Mouse (Mus musculus): ENCODE data around the gene Tti1. TPM values are rescaled to one million over a fixed set of nuclear protein-coding genes. Genes with fewer than 3 reads are reported as not detected.
"Not testable (repeated sequence)": the region's sequence is repeated elsewhere in the genome, so short reads cannot be mapped to it uniquely, and the experiment has no call there.

Gene Tti1
- polyA plus RNA-seq, 1 experiment from 2014 or later: 28.7 TPM

DNA sequence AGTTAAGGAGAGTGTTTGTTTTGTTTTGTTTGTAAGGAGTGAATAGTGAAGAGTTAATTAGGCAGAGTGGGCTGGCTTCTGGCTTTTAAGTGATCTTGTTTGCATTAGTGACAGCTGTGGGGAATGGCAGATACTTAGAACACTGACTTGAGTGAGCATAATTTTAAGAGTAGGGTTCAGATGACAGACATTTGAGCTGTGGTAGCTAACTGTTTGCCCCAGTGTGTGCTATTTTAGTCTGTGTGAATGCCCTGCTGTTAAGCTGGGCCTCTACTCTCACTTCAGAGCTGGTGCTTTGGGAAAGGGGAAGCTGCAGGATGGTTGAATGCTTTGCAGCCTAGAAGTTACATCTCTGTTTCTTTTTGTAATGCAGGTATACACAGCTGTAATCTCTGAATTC lies 38.2 kb upstream of the Tti1 start:
- DNase-seq (ENCODE audit: low spot score) (no peak), ATAC-seq (ENCODE audit: insufficient read depth, low FRiP score, low TSS enrichment) (no peak)
- Histone ChIP-seq H3K36me3 (ENCODE audit: control insufficient read depth, insufficient read depth, low read length) (peaks cover 2% of the 10 kb centered on the region; the same call in 1 of the 2 replicates), H3K9me3 (ENCODE audit: control insufficient read depth, low read length) (no peaks in the 10 kb centered on the region), H3K4me2 (ENCODE audit: low read depth) (no peak overlapping the region), H3K27ac (ENCODE audit: low read depth, low read length) (no peak overlapping the region), H3K9ac (ENCODE audit: low read length) (no peak overlapping the region), H3K27me3 (ENCODE audit: control insufficient read depth, insufficient read depth, low read length) (no peaks in the 10 kb centered on the region), H3K4me3 (ENCODE audit: low read depth, low read length) (no peak overlapping the region), H3K4me1 (ENCODE audit: control insufficient read depth, insufficient read depth, low read length) (no peaks in the 10 kb centered on the region)

DNA sequence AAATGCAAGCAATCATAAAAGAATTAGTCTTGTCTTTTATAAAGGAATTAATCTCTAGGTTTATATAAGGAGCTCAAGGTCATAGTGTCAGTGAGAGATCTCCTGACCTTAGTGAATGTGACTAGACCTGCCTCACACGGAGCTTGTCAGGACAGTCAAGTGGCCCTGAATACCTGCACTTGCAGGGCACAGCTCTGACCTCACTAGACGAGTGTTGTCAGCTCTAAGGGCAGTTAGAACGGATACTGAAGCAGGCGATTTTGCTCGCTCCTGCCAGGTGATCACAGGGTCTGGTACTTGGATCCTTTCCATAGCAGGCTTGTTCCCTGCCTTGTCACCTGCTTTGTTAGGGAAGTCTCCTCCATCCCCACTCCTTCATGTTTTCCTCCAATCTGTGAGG lies 36.8 kb upstream of the Tti1 start:
- Histone ChIP-seq H3K36me3 (ENCODE audit: control insufficient read depth, insufficient read depth, low read length) (peaks cover 2% of the 10 kb centered on the region; the same call in 1 of the 2 replicates), H3K9ac (ENCODE audit: low read length) (no peak overlapping the region), H3K4me1 (ENCODE audit: control insufficient read depth, insufficient read depth, low read length) (no peaks in the 10 kb centered on the region), H3K4me3 (ENCODE audit: low read depth, low read length) (no peak overlapping the region), H3K4me2 (ENCODE audit: low read depth) (no peak overlapping the region), H3K27ac (ENCODE audit: low read depth, low read length) (no peak overlapping the region), H3K27me3 (ENCODE audit: control insufficient read depth, insufficient read depth, low read length) (no peaks in the 10 kb centered on the region), H3K9me3 (ENCODE audit: control insufficient read depth, low read length) (no peaks in the 10 kb centered on the region)
- WGBS: 85% methylated on average over 5 of the region's 5 CpGs
- ATAC-seq (ENCODE audit: insufficient read depth, low FRiP score, low TSS enrichment): no peak
- DNase-seq (ENCODE audit: low spot score): no peak

DNA sequence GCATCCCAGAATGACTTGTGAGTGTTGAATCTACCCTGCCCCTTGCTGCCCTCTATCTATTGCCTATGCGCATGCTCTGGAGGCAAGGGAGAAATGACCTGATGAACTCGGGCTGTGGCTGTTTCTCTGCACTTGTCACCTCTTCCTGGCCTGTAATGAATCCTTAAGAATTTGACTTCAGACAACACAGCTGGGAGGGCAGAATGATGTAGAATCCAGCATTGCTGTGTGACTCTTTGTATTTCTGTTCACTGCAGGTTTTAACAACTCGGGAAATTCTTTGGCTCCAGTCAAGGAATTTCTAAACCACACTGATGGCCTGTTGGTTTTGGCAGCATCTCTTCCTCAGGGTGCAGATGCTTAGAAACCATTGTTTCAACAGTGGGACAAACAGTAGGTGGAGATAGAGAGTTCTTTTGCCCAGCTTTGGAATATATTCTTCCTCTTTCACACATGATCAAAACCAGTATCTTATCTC lies 36.4 kb upstream of the Tti1 start:
- Histone ChIP-seq H3K4me1 (ENCODE audit: control insufficient read depth, insufficient read depth, low read length) (no peaks in the 10 kb centered on the region), H3K4me2 (ENCODE audit: low read depth) (no peak overlapping the region), H3K27ac (ENCODE audit: low read depth, low read length) (no peak overlapping the region), H3K9me3 (ENCODE audit: control insufficient read depth, low read length) (no peaks in the 10 kb centered on the region), H3K27me3 (ENCODE audit: control insufficient read depth, insufficient read depth, low read length) (no peaks in the 10 kb centered on the region), H3K9ac (ENCODE audit: low read length) (no peak overlapping the region), H3K36me3 (ENCODE audit: control insufficient read depth, insufficient read depth, low read length) (peaks cover 3% of the 10 kb centered on the region), H3K4me3 (ENCODE audit: low read depth, low read length) (no peak overlapping the region)
- DNase-seq (ENCODE audit: low spot score) (no peak), ATAC-seq (ENCODE audit: insufficient read depth, low FRiP score, low TSS enrichment) (no peak)
- WGBS: 61% methylated on average over 3 of the region's 3 CpGs

DNA sequence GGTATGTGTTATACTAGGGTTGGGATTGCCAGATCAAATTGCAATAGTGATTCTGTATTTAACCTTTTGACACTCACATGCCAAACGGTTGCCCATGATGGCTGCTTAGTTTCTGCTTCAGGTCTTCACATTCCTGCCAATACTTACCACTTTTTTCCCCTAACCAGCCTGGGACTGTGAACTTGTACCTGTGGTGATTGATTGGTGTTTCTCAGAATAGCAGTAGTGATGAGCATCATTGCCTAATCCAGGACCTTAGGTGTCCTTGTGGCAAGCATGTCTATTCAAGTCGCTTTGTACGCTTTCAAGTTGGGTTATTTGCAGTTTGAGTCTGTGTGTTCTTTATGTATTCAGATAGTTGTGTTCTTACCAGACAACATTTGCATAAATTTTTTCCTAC lies 34.8 kb upstream of the Tti1 start:
- H3K4me2 ChIP-seq (ENCODE audit: low read depth): no peak overlapping the region
- H3K4me3 ChIP-seq (ENCODE audit: low read depth, low read length): no peak overlapping the region
- H3K36me3 ChIP-seq (ENCODE audit: control insufficient read depth, insufficient read depth, low read length): peaks cover 6% of the 10 kb centered on the region
- H3K4me1 ChIP-seq (ENCODE audit: control insufficient read depth, insufficient read depth, low read length): 0 out of 2 replicates have a peak, but pooled peaks cover 3% of the 10 kb centered on the region
- H3K27ac ChIP-seq (ENCODE audit: low read depth, low read length): no peak overlapping the region
- H3K9me3 ChIP-seq (ENCODE audit: control insufficient read depth, low read length): no peaks in the 10 kb centered on the region
- H3K27me3 ChIP-seq (ENCODE audit: control insufficient read depth, insufficient read depth, low read length): no peaks in the 10 kb centered on the region
- 93% methylated on average over 3 of the region's 3 CpGs for WGBS
- H3K9ac ChIP-seq (ENCODE audit: low read length): no peak overlapping the region
- DNase-seq (ENCODE audit: low spot score) (no peak), ATAC-seq (ENCODE audit: insufficient read depth, low FRiP score, low TSS enrichment) (no peak)

DNA sequence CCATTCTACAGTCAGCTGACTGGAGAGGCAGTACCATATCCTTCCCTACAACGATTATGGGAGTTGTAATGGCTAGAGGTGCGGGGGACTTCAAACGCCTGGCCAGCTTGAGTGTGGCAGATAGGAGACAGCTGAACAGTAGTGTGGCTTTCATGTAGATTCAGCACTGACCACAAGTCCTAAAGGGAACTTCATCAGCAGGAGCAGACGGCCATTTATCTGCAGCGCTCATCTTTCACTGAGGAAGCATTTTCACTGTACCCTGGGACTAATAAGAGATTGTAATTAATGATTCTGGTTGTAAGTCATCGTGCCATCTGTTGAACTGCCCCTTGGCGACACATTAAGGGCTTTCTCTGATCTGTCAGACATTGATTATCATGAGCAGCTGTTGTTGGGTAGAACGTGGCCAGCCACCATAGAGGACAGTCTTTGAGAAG lies 31.5 kb upstream of the Tti1 start:
- 73% methylated on average over 8 of the region's 8 CpGs for WGBS
- ATAC-seq (ENCODE audit: insufficient read depth, low FRiP score, low TSS enrichment) (no peak), DNase-seq (ENCODE audit: low spot score) (no peak)

DNA sequence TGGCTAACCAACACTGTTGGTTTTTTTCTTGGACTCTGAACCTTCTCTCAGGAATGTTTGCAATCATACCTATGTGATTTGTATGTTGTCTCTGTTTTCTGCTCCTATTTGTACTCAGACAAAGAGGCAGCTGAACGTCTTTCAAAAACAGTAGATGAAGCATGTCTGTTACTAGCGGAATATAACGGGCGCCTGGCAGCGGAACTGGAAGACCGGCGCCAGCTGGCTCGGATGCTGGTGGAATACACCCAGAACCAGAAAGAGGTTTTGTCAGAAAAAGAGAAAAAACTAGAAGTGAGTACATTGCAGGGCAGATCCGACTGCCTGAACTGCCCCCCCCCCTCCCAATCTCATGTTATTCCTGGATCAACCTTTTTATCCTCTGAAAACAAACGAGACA lies 30.3 kb upstream of the Tti1 start:
- Histone ChIP-seq H3K27ac (ENCODE audit: low read depth, low read length) (no peak overlapping the region), H3K36me3 (ENCODE audit: control insufficient read depth, insufficient read depth, low read length) (peaks cover 6% of the 10 kb centered on the region), H3K4me1 (ENCODE audit: control insufficient read depth, insufficient read depth, low read length) (0 out of 2 replicates have a peak, but pooled peaks cover 3% of the 10 kb centered on the region), H3K9me3 (ENCODE audit: control insufficient read depth, low read length) (no peaks in the 10 kb centered on the region), H3K4me3 (ENCODE audit: low read depth, low read length) (no peak overlapping the region), H3K4me2 (ENCODE audit: low read depth) (no peak overlapping the region), H3K9ac (ENCODE audit: low read length) (no peak overlapping the region), H3K27me3 (ENCODE audit: control insufficient read depth, insufficient read depth, low read length) (no peaks in the 10 kb centered on the region)
- ATAC-seq (ENCODE audit: insufficient read depth, low FRiP score, low TSS enrichment): no peak
- 94% methylated on average over 10 of the region's 10 CpGs for WGBS
- DNase-seq (ENCODE audit: low spot score): no peak

More for the DNA sequence above, 31.5 kb upstream of the Tti1 start:
- Histone ChIP-seq H3K9me3 (ENCODE audit: control insufficient read depth, low read length) (no peaks in the 10 kb centered on the region), H3K4me3 (ENCODE audit: low read depth, low read length) (no peak overlapping the region), H3K4me2 (ENCODE audit: low read depth) (no peak overlapping the region), H3K4me1 (ENCODE audit: control insufficient read depth, insufficient read depth, low read length) (0 out of 2 replicates have a peak, but pooled peaks cover 3% of the 10 kb centered on the region), H3K27me3 (ENCODE audit: control insufficient read depth, insufficient read depth, low read length) (no peaks in the 10 kb centered on the region), H3K9ac (ENCODE audit: low read length) (no peak overlapping the region), H3K27ac (ENCODE audit: low read depth, low read length) (no peak overlapping the region), H3K36me3 (ENCODE audit: control insufficient read depth, insufficient read depth, low read length) (peaks cover 6% of the 10 kb centered on the region)

DNA sequence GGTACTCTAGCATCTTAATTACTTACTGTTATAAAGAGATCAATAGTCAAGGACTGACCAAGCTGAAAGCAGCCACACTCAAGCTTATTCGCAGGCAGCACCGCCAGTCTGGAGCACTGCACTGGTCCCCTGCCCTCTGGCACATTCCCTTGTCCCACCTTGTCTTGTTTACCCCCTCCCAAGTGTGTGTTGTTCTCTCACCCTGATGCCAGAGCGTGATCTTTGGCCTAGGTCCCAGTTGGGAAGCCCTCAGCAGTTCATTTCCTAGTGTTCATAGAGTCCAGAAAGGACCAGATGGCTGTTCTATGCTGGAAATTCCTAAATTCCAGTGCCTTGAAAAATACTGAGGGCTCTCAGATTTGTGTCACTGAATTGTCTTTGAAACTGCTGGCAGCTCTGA lies 28.8 kb upstream of the Tti1 start:
- Histone ChIP-seq H3K36me3 (ENCODE audit: control insufficient read depth, insufficient read depth, low read length) (peaks cover 6% of the 10 kb centered on the region), H3K4me1 (ENCODE audit: control insufficient read depth, insufficient read depth, low read length) (0 out of 2 replicates have a peak, but pooled peaks cover 3% of the 10 kb centered on the region), H3K27me3 (ENCODE audit: control insufficient read depth, insufficient read depth, low read length) (no peaks in the 10 kb centered on the region), H3K9ac (ENCODE audit: low read length) (no peak overlapping the region), H3K27ac (ENCODE audit: low read depth, low read length) (no peak overlapping the region), H3K4me2 (ENCODE audit: low read depth) (no peak overlapping the region), H3K9me3 (ENCODE audit: control insufficient read depth, low read length) (no peaks in the 10 kb centered on the region), H3K4me3 (ENCODE audit: low read depth, low read length) (no peak overlapping the region)
- no peak for DNase-seq (ENCODE audit: low spot score)
- WGBS: 86% methylated on average over 3 of the region's 3 CpGs
- ATAC-seq (ENCODE audit: insufficient read depth, low FRiP score, low TSS enrichment): no peak

DNA sequence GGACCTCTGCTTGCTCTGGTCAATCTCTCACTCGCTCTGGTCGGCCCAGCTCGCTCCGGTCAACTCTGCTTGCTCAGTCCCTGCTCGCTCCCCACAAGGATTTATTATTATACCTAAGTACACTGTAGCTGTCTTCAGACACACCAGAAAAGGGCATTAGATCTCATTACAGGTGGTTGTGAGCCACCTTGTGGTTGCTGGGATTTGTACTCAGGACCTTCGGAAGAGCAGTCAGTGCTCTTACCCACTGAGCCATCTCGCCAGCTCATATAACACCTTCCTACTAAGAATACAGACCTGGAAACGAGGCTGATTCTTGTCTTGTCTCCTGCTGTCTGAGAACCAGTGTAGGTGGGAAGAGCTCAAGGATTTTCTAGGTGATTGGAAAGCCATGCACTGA lies 27.1 kb upstream of the Tti1 start:
- H3K9ac ChIP-seq (ENCODE audit: low read length); H3K27ac ChIP-seq (ENCODE audit: low read depth, low read length); DNase-seq (ENCODE audit: low spot score); H3K36me3 ChIP-seq (ENCODE audit: control insufficient read depth, insufficient read depth, low read length); H3K4me1 ChIP-seq (ENCODE audit: control insufficient read depth, insufficient read depth, low read length); H3K9me3 ChIP-seq (ENCODE audit: control insufficient read depth, low read length); H3K4me2 ChIP-seq (ENCODE audit: low read depth); ATAC-seq (ENCODE audit: insufficient read depth, low FRiP score, low TSS enrichment); H3K4me3 ChIP-seq (ENCODE audit: low read depth, low read length); H3K27me3 ChIP-seq (ENCODE audit: control insufficient read depth, insufficient read depth, low read length): not testable (repeated sequence)
- WGBS: 89% methylated on average over 8 of the region's 8 CpGs

DNA sequence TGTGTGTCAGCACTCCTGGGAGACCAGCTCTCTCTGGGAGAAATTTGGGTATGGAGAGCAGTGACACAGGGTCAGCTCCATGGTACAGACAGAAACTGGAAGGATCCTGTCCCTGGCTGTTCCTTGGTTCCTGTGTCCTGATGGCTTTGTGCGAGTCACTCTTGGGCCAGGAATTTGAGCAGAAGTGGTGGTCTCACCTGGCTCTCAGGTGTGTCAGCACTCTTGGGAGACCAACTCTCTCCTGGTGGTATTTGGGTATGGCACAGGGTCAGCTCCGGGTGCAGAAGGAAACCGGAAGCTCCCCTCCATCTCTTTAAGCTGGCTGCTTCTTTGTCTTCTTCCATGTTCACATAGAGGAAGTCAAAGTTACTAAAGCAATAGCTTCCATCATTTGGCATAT lies 26.4 kb upstream of the Tti1 start:
- ATAC-seq (ENCODE audit: insufficient read depth, low FRiP score, low TSS enrichment) (no peak), DNase-seq (ENCODE audit: low spot score) (no peak)
- Histone ChIP-seq H3K36me3 (ENCODE audit: control insufficient read depth, insufficient read depth, low read length) (peaks cover 9% of the 10 kb centered on the region), H3K9ac (ENCODE audit: low read length) (no peak overlapping the region), H3K27ac (ENCODE audit: low read depth, low read length) (no peak overlapping the region), H3K27me3 (ENCODE audit: control insufficient read depth, insufficient read depth, low read length) (no peaks in the 10 kb centered on the region), H3K4me1 (ENCODE audit: control insufficient read depth, insufficient read depth, low read length) (0 out of 2 replicates have a peak, but pooled peaks cover 3% of the 10 kb centered on the region), H3K4me3 (ENCODE audit: low read depth, low read length) (no peak overlapping the region), H3K9me3 (ENCODE audit: control insufficient read depth, low read length) (no peaks in the 10 kb centered on the region), H3K4me2 (ENCODE audit: low read depth) (no peak overlapping the region)
- WGBS: 100% methylated on average over 3 of the region's 3 CpGs

All from neural tube, embryonic 11.5 days (tissue).